Mouse (Mus musculus): ENCODE data around the gene Ltf. TPM values are rescaled to one million over a fixed set of nuclear protein-coding genes. Genes with fewer than 3 reads are reported as not detected.

Gene Ltf
- polyA plus RNA-seq, 1 experiment from 2014 or later = not detected

DNA sequence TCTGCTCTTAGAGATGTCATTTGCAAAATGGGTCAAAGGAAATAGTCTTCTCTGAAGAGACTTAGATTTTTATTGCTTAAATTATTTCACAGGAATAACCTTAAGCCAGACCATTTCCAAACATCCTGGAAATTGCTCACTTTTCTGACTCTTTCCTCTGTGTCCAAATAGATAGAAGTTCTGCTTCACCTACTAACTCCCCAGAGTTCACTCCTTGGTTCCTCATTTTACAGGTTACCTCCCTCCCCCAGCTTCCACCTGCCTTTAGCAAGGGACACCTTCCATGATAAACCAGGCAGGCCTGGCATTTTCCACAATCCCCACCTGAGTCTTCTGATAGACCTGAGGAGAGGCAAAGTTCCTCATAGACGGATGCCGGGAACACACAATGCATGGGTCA, 12.5 kb upstream of the Ltf start:
- WGBS = 92% methylated on average over 2 of the region's 2 CpGs
- ATAC-seq (ENCODE audit: low FRiP score) = no peak
- no peak overlapping the region for H3K9ac ChIP-seq (ENCODE audit: low read depth, low read length)
- DNase-seq (ENCODE audit: low spot score) = no peak
- H3K36me3 ChIP-seq (ENCODE audit: control insufficient read depth, insufficient read depth, low read length) = no peaks in the 10 kb centered on the region
- H3K4me1 ChIP-seq (replicated peaks; ENCODE audit: control insufficient read depth, insufficient read depth, low read length) = no peaks in the 10 kb centered on the region
- H3K27me3 ChIP-seq (ENCODE audit: control insufficient read depth, insufficient read depth, low read length) = no peaks in the 10 kb centered on the region
- H3K9me3 ChIP-seq (ENCODE audit: control insufficient read depth, low read length) = no peaks in the 10 kb centered on the region
- H3K4me2 ChIP-seq (replicated peaks; ENCODE audit: low read depth, low read length) = no peak overlapping the region
- no peak overlapping the region for H3K4me3 ChIP-seq (ENCODE audit: low read depth, low read length)
- no peak overlapping the region for H3K27ac ChIP-seq (ENCODE audit: low read depth, low read length)

DNA sequence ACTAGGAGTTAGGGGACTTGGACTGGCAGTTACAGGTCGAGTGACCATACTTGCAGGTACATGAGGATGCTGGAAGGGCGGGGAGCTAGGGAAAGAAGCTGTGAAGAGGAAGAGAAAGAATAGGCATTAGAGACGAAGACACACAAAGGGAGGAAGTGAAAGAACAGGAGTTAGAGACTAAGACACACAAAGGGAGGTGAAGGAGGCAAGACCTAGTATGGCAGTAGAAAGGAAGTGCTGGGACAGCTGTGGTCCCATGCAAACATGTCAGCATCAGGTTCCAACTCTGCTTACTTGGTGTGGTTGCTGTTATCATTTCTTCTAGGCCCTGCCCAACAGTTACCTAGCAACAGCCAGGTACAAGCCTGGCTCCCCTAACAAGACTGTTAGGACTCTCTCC, 9.3 kb upstream of the Ltf start:
- Histone ChIP-seq H3K36me3 (ENCODE audit: control insufficient read depth, insufficient read depth, low read length) (no peaks in the 10 kb centered on the region), H3K4me1 (replicated peaks; ENCODE audit: control insufficient read depth, insufficient read depth, low read length) (no peaks in the 10 kb centered on the region), H3K4me3 (ENCODE audit: low read depth, low read length) (no peak overlapping the region), H3K9me3 (ENCODE audit: control insufficient read depth, low read length) (no peaks in the 10 kb centered on the region), H3K4me2 (replicated peaks; ENCODE audit: low read depth, low read length) (no peak overlapping the region), H3K9ac (ENCODE audit: low read depth, low read length) (no peak overlapping the region), H3K27ac (ENCODE audit: low read depth, low read length) (no peak overlapping the region), H3K27me3 (ENCODE audit: control insufficient read depth, insufficient read depth, low read length) (no peaks in the 10 kb centered on the region)
- no peak for ATAC-seq (ENCODE audit: low FRiP score)
- DNase-seq (ENCODE audit: low spot score) = no peak
- 73% methylated on average over 3 of the region's 3 CpGs for WGBS

DNA sequence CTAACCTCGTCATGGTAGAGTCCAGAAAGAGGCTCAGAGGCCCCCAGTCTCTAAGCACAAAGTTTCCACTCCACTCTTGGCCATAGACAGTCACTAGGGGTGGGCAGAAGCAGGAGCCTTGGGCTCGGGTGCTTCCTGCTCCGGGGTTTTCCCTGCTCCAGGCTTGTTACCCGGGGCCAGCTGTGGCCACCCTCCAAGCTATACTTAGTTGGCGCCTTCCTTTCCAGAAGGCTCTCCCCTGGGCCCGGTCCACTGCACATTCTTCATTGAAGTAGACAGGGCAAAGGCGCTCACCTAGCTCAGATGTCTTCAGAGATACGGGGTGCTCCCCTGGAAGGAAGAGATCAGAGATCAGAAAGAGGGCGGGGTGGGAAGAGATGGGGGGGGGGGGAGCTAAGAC, 7.5 kb upstream of the Ltf start:
- Histone ChIP-seq H3K9me3 (ENCODE audit: control insufficient read depth, low read length) (no peaks in the 10 kb centered on the region), H3K4me3 (ENCODE audit: low read depth, low read length) (no peak overlapping the region), H3K9ac (ENCODE audit: low read depth, low read length) (no peak overlapping the region), H3K27ac (ENCODE audit: low read depth, low read length) (no peak overlapping the region), H3K36me3 (ENCODE audit: control insufficient read depth, insufficient read depth, low read length) (no peaks in the 10 kb centered on the region), H3K27me3 (ENCODE audit: control insufficient read depth, insufficient read depth, low read length) (no peaks in the 10 kb centered on the region), H3K4me2 (replicated peaks; ENCODE audit: low read depth, low read length) (no peak overlapping the region), H3K4me1 (replicated peaks; ENCODE audit: control insufficient read depth, insufficient read depth, low read length) (no peaks in the 10 kb centered on the region)
- no peak for ATAC-seq (ENCODE audit: low FRiP score)
- no peak for DNase-seq (ENCODE audit: low spot score)
- 77% methylated on average over 9 of the region's 9 CpGs for WGBS

DNA sequence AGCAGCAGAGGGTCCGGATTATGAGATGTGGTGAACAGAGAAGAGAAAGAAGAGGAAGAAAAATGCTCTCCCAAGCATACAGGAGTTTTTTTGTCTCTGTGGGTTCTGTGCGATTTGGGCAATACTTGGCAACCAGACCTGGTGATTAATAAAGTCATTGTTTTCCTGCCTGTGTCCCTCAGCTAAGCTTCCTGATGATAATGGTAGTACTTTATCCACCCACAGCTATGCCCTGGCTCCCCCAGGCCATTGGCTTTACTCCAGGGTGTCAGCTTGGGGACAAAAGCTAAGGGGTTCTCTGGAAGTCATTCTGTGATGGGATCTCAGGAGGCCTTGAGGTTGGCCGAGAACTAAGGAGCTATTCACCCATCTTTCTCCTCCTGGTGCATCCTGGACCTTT, 7.0 kb upstream of the Ltf start:
- no peaks in the 10 kb centered on the region for H3K36me3 ChIP-seq (ENCODE audit: control insufficient read depth, insufficient read depth, low read length)
- no peaks in the 10 kb centered on the region for H3K9me3 ChIP-seq (ENCODE audit: control insufficient read depth, low read length)
- DNase-seq (ENCODE audit: low spot score) (no peak), ATAC-seq (ENCODE audit: low FRiP score) (no peak)
- H3K4me3 ChIP-seq (ENCODE audit: low read depth, low read length) = no peak overlapping the region
- no peak overlapping the region for H3K9ac ChIP-seq (ENCODE audit: low read depth, low read length)
- WGBS = 76% methylated on average over 3 of the region's 3 CpGs
- H3K4me1 ChIP-seq (replicated peaks; ENCODE audit: control insufficient read depth, insufficient read depth, low read length) = no peaks in the 10 kb centered on the region
- H3K4me2 ChIP-seq (replicated peaks; ENCODE audit: low read depth, low read length) = no peak overlapping the region
- no peaks in the 10 kb centered on the region for H3K27me3 ChIP-seq (ENCODE audit: control insufficient read depth, insufficient read depth, low read length)
- no peak overlapping the region for H3K27ac ChIP-seq (ENCODE audit: low read depth, low read length)

DNA sequence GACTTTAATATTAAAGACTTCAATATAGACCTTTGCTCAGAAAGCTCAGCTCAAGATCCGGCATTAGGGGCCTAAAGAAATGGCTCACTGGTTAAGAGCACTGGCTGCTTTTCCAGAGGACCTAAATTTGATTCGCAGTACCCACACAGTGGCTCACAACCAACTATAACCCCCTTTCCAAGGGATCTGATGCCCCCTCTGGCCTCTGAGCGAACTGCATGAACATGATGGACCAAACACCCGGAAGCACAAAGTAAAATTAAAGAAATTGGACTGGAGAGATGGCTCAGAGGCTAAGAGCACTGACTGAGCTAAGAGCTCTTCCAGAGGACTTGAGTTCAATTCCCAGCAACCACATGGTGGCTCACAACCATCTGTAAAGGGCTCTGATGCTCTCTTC, 3.4 kb upstream of the Ltf start:
- Histone ChIP-seq H3K4me3 (ENCODE audit: low read depth, low read length) (no peak overlapping the region), H3K4me2 (replicated peaks; ENCODE audit: low read depth, low read length) (no peak overlapping the region), H3K36me3 (ENCODE audit: control insufficient read depth, insufficient read depth, low read length) (no peaks in the 10 kb centered on the region), H3K4me1 (replicated peaks; ENCODE audit: control insufficient read depth, insufficient read depth, low read length) (no peaks in the 10 kb centered on the region), H3K9me3 (ENCODE audit: control insufficient read depth, low read length) (no peaks in the 10 kb centered on the region), H3K27ac (ENCODE audit: low read depth, low read length) (no peak overlapping the region), H3K27me3 (ENCODE audit: control insufficient read depth, insufficient read depth, low read length) (no peaks in the 10 kb centered on the region), H3K9ac (ENCODE audit: low read depth, low read length) (no peak overlapping the region)
- no peak for DNase-seq (ENCODE audit: low spot score)
- WGBS = 84% methylated on average over 4 of the region's 4 CpGs
- no peak for ATAC-seq (ENCODE audit: low FRiP score)

GRCm38 (mm10) chr9:111026791-111027190, 7.7 kb downstream of the Ltf start:
- Histone ChIP-seq H3K36me3 (ENCODE audit: control insufficient read depth, insufficient read depth, low read length) (no peaks in the 10 kb centered on the region), H3K27me3 (ENCODE audit: control insufficient read depth, insufficient read depth, low read length) (no peaks in the 10 kb centered on the region), H3K9ac (ENCODE audit: low read depth, low read length) (no peak overlapping the region), H3K4me2 (replicated peaks; ENCODE audit: low read depth, low read length) (no peak overlapping the region), H3K4me3 (ENCODE audit: low read depth, low read length) (no peak overlapping the region), H3K9me3 (ENCODE audit: control insufficient read depth, low read length) (no peaks in the 10 kb centered on the region), H3K27ac (ENCODE audit: low read depth, low read length) (no peak overlapping the region), H3K4me1 (replicated peaks; ENCODE audit: control insufficient read depth, insufficient read depth, low read length) (no peaks in the 10 kb centered on the region)
- ATAC-seq (ENCODE audit: low FRiP score) = no peak
- no peak for DNase-seq (ENCODE audit: low spot score)
- WGBS = 91% methylated on average over 10 of the region's 10 CpGs

- H3K9ac ChIP-seq (ENCODE audit: low read depth, low read length) = no peak overlapping the region
- H3K4me3 ChIP-seq (ENCODE audit: low read depth, low read length) = no peak overlapping the region
- H3K4me2 ChIP-seq (replicated peaks; ENCODE audit: low read depth, low read length) = no peak overlapping the region
- no peaks in the 10 kb centered on the region for H3K9me3 ChIP-seq (ENCODE audit: control insufficient read depth, low read length)
- WGBS = 88% methylated on average over 4 of the region's 4 CpGs
- no peaks in the 10 kb centered on the region for H3K36me3 ChIP-seq (ENCODE audit: control insufficient read depth, insufficient read depth, low read length)
- ATAC-seq (ENCODE audit: low FRiP score) (no peak), DNase-seq (ENCODE audit: low spot score) (no peak)
- H3K27ac ChIP-seq (ENCODE audit: low read depth, low read length) = no peak overlapping the region
- H3K27me3 ChIP-seq (ENCODE audit: control insufficient read depth, insufficient read depth, low read length) = no peaks in the 10 kb centered on the region
- H3K4me1 ChIP-seq (replicated peaks; ENCODE audit: control insufficient read depth, insufficient read depth, low read length) = no peaks in the 10 kb centered on the region
Observed at GRCm38 (mm10) chr9:111033717-111034116, 14.6 kb downstream of the Ltf start.

GRCm38 (mm10) chr9:111039966-111040365, 20.9 kb downstream of the Ltf start:
- Histone ChIP-seq H3K4me2 (replicated peaks; ENCODE audit: low read depth, low read length) (no peak overlapping the region), H3K36me3 (ENCODE audit: control insufficient read depth, insufficient read depth, low read length) (no peaks in the 10 kb centered on the region), H3K9me3 (ENCODE audit: control insufficient read depth, low read length) (no peaks in the 10 kb centered on the region), H3K4me3 (ENCODE audit: low read depth, low read length) (no peak overlapping the region), H3K27ac (ENCODE audit: low read depth, low read length) (no peak overlapping the region), H3K9ac (ENCODE audit: low read depth, low read length) (no peak overlapping the region), H3K4me1 (replicated peaks; ENCODE audit: control insufficient read depth, insufficient read depth, low read length) (no peaks in the 10 kb centered on the region), H3K27me3 (ENCODE audit: control insufficient read depth, insufficient read depth, low read length) (no peaks in the 10 kb centered on the region)
- ATAC-seq (ENCODE audit: low FRiP score) (no peak), DNase-seq (ENCODE audit: low spot score) (no peak)
- WGBS = 89% methylated on average over 4 of the region's 4 CpGs

DNA sequence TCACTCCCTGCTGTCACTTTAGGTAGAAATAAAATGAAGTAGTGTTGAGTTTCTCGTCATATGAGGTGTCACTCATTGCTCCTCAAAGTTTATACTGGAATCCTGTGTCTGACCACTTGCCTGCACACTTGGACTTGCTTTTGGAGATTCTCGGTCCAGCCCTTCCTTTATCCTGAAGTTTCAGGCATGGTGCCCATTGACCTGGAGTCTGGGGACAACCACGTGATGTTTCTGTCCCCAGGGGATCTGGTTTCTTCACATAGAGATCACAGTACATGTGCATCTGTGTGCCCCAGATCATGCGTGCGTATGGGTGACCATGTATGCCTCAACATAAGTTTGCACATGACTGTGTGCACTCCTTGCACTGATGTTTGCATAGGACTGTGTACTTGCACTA, 23.2 kb downstream of the Ltf start:
- ATAC-seq (ENCODE audit: low FRiP score) = no peak
- Histone ChIP-seq H3K4me2 (replicated peaks; ENCODE audit: low read depth, low read length) (no peak overlapping the region), H3K9me3 (ENCODE audit: control insufficient read depth, low read length) (no peaks in the 10 kb centered on the region), H3K9ac (ENCODE audit: low read depth, low read length) (no peak overlapping the region), H3K27me3 (ENCODE audit: control insufficient read depth, insufficient read depth, low read length) (no peaks in the 10 kb centered on the region), H3K4me3 (ENCODE audit: low read depth, low read length) (no peak overlapping the region), H3K4me1 (replicated peaks; ENCODE audit: control insufficient read depth, insufficient read depth, low read length) (no peaks in the 10 kb centered on the region), H3K36me3 (ENCODE audit: control insufficient read depth, insufficient read depth, low read length) (no peaks in the 10 kb centered on the region), H3K27ac (ENCODE audit: low read depth, low read length) (no peak overlapping the region)
- WGBS = 78% methylated on average over 5 of the region's 5 CpGs
- DNase-seq (ENCODE audit: low spot score) = no peak
